Mouse (Mus musculus) hindbrain, embryonic 11.5 days (tissue): Measurements from ENCODE around the gene March5. TPM values are rescaled to one million over a fixed set of nuclear protein-coding genes. Genes with fewer than 3 reads are reported as not detected.

ENCODE experiments used
- ATAC-seq: fragments of 200-750 bp; cut with Nextera tagmentation; 2 replicates; pipeline ENCODE4 v1.8.0; 2017; ENCODE audit warnings: mild to moderate bottlenecking, moderate TSS enrichment, moderate library complexity; ENCODE audit not compliant: low FRiP score
- DNase-seq: peaks from one replicate; pipeline ENCODE4 v3.0.0-alpha.2; 2015; ENCODE audit warnings: low spot score
- H3K27ac ChIP-seq: fragments of 300-500 bp; sonication (generic); 2 replicates; pipeline ENCODE4 v1.5.1; 2014; ENCODE audit warnings: mild to moderate bottlenecking, low read depth, low read length
- H3K27me3 ChIP-seq: fragments of 300-500 bp; sonication (generic); 2 replicates; pipeline ENCODE4 v1.6.1; 2014; ENCODE audit warnings: mild to moderate bottlenecking, low read length, moderate library complexity, mixed read lengths; ENCODE audit not compliant: control insufficient read depth, insufficient read depth
- H3K36me3 ChIP-seq: fragments of 300-500 bp; sonication (generic); 2 replicates; pipeline ENCODE4 v1.6.1; 2014; ENCODE audit warnings: mild to moderate bottlenecking, low read length, moderate library complexity, mixed read lengths; ENCODE audit not compliant: control insufficient read depth, insufficient read depth
- H3K4me1 ChIP-seq: fragments of 300-500 bp; sonication (generic); replicated peaks from 2 replicates; pipeline ENCODE4 v1.6.1; 2014; ENCODE audit warnings: low read length, mixed read lengths; ENCODE audit not compliant: control insufficient read depth, insufficient read depth
- H3K4me2 ChIP-seq: fragments of 300-500 bp; sonication (generic); replicated peaks from 2 replicates; pipeline ENCODE4 v1.6.1; 2014; ENCODE audit warnings: mild to moderate bottlenecking, low read depth, low read length
- H3K4me3 ChIP-seq: fragments of 300-500 bp; sonication (generic); 2 replicates; pipeline ENCODE4 v1.5.1; 2014; ENCODE audit warnings: low read depth, low read length
- H3K9ac ChIP-seq: fragments of 300-500 bp; sonication (generic); 2 replicates; pipeline ENCODE4 v1.6.1; 2014; ENCODE audit warnings: low read depth, low read length
- H3K9me3 ChIP-seq: fragments of 300-500 bp; sonication (generic); 2 replicates; pipeline ENCODE4 v1.6.1; 2016; ENCODE audit warnings: low read length; ENCODE audit not compliant: control insufficient read depth
- WGBS: fragments of 180-500 bp; shearing (Covaris S2); extraction: QIAGEN DNeasy Blood & Tissue Kit; methylation state at CpG from one replicate; pipeline ENCODE4 v1.1.7; 2014; 5-methylcytosine and 5-hydroxymethylcytosine counted together
- polyA plus RNA-seq: library from polyadenylated mRNA; unstranded; fragments of >200 nt; fragmentation: Nextera tagmentation; extraction: Ambion mirVana; gene quantifications from 2 replicates; pipeline ENCODE4 v1.2.1, GENCODE M21; 2014

March5 gene
- polyA plus RNA-seq, 1 experiment from 2014 or later, result 152 TPM

- no peak overlapping the region for H3K27ac ChIP-seq
- WGBS, result 61% methylated on average over 2 of the region's 2 CpGs
- no peaks in the 10 kb centered on the region for H3K36me3 ChIP-seq
These were observed 35.4 kb downstream of the March5 start for GRCm38 (mm10) chr19:37242707-37243106.

GRCm38 (mm10) chr19:37246859-37247258 lies 39.5 kb downstream of the March5 start:
- Histone ChIP-seq H3K4me2 (no peak overlapping the region), H3K27ac (no peak overlapping the region), H3K4me1 (no peaks in the 10 kb centered on the region), H3K36me3 (no peaks in the 10 kb centered on the region), H3K9me3 (no peaks in the 10 kb centered on the region), H3K4me3 (no peak overlapping the region), H3K9ac (no peak overlapping the region), H3K27me3 (no peaks in the 10 kb centered on the region)
- 64% methylated on average over 3 of the region's 3 CpGs for WGBS
- DNase-seq (no peak), ATAC-seq (no peak)

More at GRCm38 (mm10) chr19:37242707-37243106, 35.4 kb downstream of the March5 start:
- no peaks in the 10 kb centered on the region for H3K9me3 ChIP-seq
- no peaks in the 10 kb centered on the region for H3K4me1 ChIP-seq
- no peak overlapping the region for H3K9ac ChIP-seq
- ATAC-seq (no peak), DNase-seq (no peak)
- H3K27me3 ChIP-seq, result no peaks in the 10 kb centered on the region
- no peak overlapping the region for H3K4me2 ChIP-seq
- no peak overlapping the region for H3K4me3 ChIP-seq

GRCm38 (mm10) chr19:37248199-37248598 lies 40.9 kb downstream of the March5 start:
- whole genome bisulfite sequencing, result 76% methylated on average over 3 of the region's 3 CpGs
- DNase-seq, result no peak
- Histone ChIP-seq H3K27ac (no peak overlapping the region), H3K4me1 (no peaks in the 10 kb centered on the region), H3K36me3 (no peaks in the 10 kb centered on the region), H3K27me3 (no peaks in the 10 kb centered on the region), H3K9ac (no peak overlapping the region), H3K4me2 (no peak overlapping the region), H3K4me3 (no peak overlapping the region), H3K9me3 (no peaks in the 10 kb centered on the region)
- no peak for ATAC-seq

GRCm38 (mm10) chr19:37252104-37252503 lies 44.8 kb downstream of the March5 start:
- Histone ChIP-seq H3K36me3 (no peaks in the 10 kb centered on the region), H3K4me2 (no peak overlapping the region), H3K27me3 (no peaks in the 10 kb centered on the region), H3K9me3 (no peaks in the 10 kb centered on the region), H3K4me3 (no peak overlapping the region), H3K9ac (no peak overlapping the region), H3K27ac (no peak overlapping the region), H3K4me1 (no peaks in the 10 kb centered on the region)
- WGBS, result 67% methylated on average over 6 of the region's 6 CpGs
- no peak for DNase-seq
- no peak for ATAC-seq

- H3K9ac ChIP-seq, result no peak overlapping the region
- H3K4me1 ChIP-seq, result no peaks in the 10 kb centered on the region
- no peaks in the 10 kb centered on the region for H3K36me3 ChIP-seq
- no peak overlapping the region for H3K4me2 ChIP-seq
- DNase-seq (no peak), ATAC-seq (no peak)
- WGBS, result 91% methylated on average over 9 of the region's 9 CpGs
- H3K27ac ChIP-seq, result no peak overlapping the region
- no peaks in the 10 kb centered on the region for H3K27me3 ChIP-seq
- H3K4me3 ChIP-seq, result no peak overlapping the region
- no peaks in the 10 kb centered on the region for H3K9me3 ChIP-seq
These were observed 48.0 kb downstream of the March5 start for GRCm38 (mm10) chr19:37255321-37255720.

GRCm38 (mm10) chr19:37262389-37262788 lies 55.0 kb downstream of the March5 start:
- Histone ChIP-seq H3K9me3 (no peaks in the 10 kb centered on the region), H3K27me3 (no peaks in the 10 kb centered on the region), H3K36me3 (no peaks in the 10 kb centered on the region), H3K4me2 (no peak overlapping the region), H3K4me3 (no peak overlapping the region), H3K4me1 (no peaks in the 10 kb centered on the region), H3K27ac (no peak overlapping the region), H3K9ac (no peak overlapping the region)
- WGBS, result 66% methylated on average over 4 of the region's 4 CpGs
- DNase-seq, result no peak
- ATAC-seq, result no peak

- no peaks in the 10 kb centered on the region for H3K4me1 ChIP-seq
- no peak overlapping the region for H3K4me3 ChIP-seq
- WGBS, result 70% methylated on average over 8 of the region's 8 CpGs
- H3K4me2 ChIP-seq, result no peak overlapping the region
- DNase-seq, result no peak
- H3K27ac ChIP-seq, result no peak overlapping the region
- H3K36me3 ChIP-seq, result no peaks in the 10 kb centered on the region
- ATAC-seq, result no peak
- no peaks in the 10 kb centered on the region for H3K9me3 ChIP-seq
- H3K9ac ChIP-seq, result no peak overlapping the region
- no peaks in the 10 kb centered on the region for H3K27me3 ChIP-seq
These were observed 56.2 kb downstream of the March5 start for GRCm38 (mm10) chr19:37263566-37263942.

- Histone ChIP-seq H3K4me3 (no peak overlapping the region), H3K36me3 (no peaks in the 10 kb centered on the region), H3K27me3 (no peaks in the 10 kb centered on the region), H3K27ac (no peak overlapping the region), H3K9ac (no peak overlapping the region), H3K4me2 (no peak overlapping the region), H3K4me1 (no peaks in the 10 kb centered on the region), H3K9me3 (no peaks in the 10 kb centered on the region)
- WGBS, result 63% methylated on average over 23 of the region's 23 CpGs
- peak; percentile 28 for DNase-seq
- peak; percentile 73 for ATAC-seq
These were observed 56.9 kb downstream of the March5 start for GRCm38 (mm10) chr19:37263943-37264897.
